Mouse (Mus musculus) testis, postnatal 10 days (tissue): ENCODE data around the gene Ankzf1.

Experiments used
- DNase-seq: peaks from one replicate; pipeline ENCODE4 v3.0.0; 2021; ENCODE audit warnings: low spot score

The Ankzf1 gene

GRCm38 (mm10) chr1:75191622-75192402 is at the start of gene Ankzf1, which contains the start of gene Atg9a:
TSS of gene Ankzf1 (plus strand) at chr1:75192151.
TSS of gene Atg9a (minus strand) at chr1:75192196.
- peak; percentile 91 for DNase-seq

GRCm38 (mm10) chr1:75142301-75143261 is 49.4 kb upstream of the Ankzf1 start, which contains the start of the genes Cnppd1 and Retreg2:
TSS of gene Cnppd1 (minus strand) at chr1:75142711.
TSS of gene Retreg2 (plus strand) at chr1:75142778.
- DNase-seq, result peak; percentile 97

DNA sequence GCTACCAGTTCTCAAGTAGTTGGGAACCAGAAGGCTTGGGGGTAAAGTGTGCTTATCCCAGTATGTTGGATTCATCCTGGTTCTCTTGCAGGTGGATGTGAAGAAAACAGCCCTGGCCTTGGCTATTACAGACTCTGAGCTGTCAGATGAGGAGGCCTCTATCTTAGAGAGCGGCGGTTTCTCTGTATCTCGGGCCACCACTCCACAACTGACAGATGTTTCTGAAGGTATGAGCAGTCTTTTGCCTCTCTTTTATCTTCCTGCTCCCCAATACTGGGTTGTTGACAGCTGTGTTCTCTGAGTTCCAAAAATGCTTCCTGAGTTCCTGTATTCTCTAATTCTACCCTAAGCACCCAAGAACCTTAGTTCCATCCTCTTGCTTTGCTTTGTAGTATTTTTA is 46.4 kb upstream of the Ankzf1 start:
- DNase-seq, result no peak

GRCm38 (mm10) chr1:75147411-75148135 is 44.4 kb upstream of the Ankzf1 start:
- DNase-seq, result no peak

GRCm38 (mm10) chr1:75148727-75149126 is 43.2 kb upstream of the Ankzf1 start:
- DNase-seq, result no peak

DNA sequence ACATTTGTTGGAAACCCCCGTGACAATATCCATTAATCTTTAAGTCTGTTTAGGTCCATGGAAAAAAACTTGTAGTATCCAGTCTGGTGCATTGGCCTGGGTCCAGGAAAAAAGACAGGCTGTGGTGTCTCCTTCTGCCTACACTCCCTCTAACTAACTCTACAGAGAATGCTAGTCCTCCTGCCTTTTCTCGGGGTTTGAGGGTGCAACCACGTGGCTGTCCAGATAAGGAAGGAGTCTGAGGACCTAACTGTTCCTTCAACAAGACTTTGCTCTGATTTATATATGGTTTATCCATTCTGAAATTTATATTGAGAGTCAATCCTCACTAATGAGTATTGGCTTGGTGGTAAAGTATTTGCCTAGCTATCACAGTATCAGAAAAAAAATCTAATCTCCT is 36.1 kb upstream of the Ankzf1 start:
- DNase-seq, result no peak

GRCm38 (mm10) chr1:75158990-75159389 is 33.0 kb upstream of the Ankzf1 start:
- no peak for DNase-seq

DNA sequence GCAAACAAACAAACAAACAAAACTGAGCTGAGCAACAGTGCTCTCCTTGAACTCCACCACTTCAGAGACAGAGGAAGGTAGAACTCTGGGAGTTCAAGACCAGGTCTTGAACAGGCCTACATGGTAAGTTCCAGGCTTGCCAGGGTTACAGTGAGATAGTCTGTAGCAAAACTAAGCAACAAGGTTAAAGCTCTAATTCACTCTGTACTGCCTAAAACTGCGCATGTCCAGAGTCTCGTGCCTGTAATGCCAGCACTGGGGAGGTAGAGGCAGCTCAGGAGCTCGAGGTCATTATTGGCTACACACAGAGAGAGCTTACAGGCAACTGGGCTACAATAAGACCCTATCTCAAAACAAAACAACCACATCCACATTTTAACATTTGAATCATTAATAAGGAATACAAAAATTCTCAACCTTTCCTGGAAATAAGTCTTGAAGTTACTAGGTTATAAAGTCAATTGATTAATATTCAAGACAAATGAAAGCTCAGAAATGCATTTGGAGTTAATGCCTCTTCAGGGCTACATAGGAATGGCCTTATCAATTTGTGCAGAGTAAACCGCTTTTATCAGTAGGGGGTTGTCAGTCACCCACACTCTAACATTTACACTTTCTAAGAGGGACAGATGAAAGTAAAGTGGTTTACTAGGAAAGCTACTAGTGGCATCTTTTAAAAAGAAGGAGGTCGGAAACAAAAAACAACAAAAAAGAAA is 32.3 kb upstream of the Ankzf1 start:
- DNase-seq, result no peak

DNA sequence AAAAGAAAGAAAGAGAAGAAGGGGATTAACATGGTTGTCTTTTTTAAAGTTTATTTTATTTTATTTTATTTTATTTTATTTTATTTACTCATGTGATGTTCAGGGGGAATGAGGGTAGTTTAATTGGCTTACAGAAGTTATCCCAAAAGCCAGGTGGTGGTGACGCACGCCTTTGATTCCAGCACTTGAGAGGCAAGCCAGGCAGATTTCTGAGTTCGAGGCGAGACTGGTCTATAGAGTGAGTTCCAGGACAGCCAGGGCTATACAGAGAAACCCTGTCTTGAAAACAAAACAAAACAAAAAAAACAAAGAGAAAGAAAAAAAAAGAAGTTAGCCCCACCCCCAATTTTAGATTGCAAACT is 31.7 kb upstream of the Ankzf1 start:
- no peak for DNase-seq

DNA sequence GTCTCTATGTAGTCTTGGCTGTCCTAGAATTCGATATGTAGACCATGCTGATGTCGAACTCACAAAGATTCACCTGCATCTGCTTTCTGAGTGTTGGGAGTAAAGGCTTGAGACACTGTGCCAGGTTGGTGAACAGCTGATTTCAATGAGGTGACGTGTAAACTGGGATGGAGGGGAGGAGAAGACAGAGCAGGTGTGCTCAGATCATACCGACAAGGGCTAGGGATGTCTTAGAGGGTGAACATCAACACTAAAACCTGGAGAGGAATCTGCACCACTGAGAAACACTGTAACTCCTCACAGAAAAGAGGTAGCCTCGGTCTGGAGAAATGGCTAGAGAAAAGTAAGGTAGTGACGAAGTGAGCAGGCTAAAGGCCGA is 23.9 kb upstream of the Ankzf1 start:
- DNase-seq, result no peak

DNA sequence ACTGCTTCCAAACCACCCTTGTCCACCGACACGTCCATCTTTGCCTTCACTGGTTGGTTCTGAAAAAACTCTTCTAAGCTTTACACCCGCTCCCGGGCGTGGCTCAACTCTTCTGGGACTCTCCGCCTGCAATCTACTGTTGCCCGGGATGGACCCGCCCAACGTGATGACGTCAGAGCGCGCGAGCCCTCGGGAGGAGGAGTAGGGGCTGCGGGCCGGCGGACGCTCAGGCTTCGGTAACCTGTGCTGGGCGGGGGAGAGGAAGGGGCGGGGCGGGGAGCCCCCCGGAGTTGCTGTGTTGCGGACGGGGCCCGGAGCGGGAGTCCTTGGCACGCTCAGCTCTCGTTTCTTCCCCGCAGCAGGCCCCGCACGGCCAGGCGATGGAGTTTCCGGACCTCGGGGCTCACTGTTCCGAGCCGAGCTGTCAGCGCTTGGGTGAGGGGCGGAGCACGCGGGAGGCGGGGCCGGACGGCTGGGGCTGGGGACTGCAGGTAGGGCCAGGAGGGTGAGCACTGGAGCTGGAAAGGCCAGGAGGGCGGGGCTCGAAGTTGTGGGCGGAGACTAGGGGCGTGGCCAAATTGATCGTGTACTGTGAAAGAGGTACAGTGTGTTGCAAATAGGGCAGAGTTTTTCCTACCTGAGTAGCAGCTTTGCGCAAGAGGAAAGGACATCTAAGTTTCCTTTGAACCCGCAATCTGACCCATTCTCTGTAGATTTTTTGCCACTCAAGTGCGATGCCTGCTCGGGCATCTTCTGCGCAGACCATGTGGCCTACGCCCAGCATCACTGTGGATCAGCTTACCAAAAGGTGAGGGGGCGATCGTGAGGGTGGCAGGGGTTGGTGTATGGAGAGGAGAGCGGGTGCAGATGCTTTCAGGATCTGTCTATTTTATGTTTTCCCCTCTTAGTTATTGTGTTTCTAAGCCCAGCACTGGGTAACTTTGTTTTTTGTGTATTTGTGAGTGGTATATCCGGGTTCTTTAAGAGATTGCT is 23.2 kb upstream of the Ankzf1 start, which contains the start of gene Zfand2b:
Gene Zfand2b (plus strand): TSS at position 175 of the 993 bp plus-strand sequence.
- peak; percentile 98 for DNase-seq

DNA sequence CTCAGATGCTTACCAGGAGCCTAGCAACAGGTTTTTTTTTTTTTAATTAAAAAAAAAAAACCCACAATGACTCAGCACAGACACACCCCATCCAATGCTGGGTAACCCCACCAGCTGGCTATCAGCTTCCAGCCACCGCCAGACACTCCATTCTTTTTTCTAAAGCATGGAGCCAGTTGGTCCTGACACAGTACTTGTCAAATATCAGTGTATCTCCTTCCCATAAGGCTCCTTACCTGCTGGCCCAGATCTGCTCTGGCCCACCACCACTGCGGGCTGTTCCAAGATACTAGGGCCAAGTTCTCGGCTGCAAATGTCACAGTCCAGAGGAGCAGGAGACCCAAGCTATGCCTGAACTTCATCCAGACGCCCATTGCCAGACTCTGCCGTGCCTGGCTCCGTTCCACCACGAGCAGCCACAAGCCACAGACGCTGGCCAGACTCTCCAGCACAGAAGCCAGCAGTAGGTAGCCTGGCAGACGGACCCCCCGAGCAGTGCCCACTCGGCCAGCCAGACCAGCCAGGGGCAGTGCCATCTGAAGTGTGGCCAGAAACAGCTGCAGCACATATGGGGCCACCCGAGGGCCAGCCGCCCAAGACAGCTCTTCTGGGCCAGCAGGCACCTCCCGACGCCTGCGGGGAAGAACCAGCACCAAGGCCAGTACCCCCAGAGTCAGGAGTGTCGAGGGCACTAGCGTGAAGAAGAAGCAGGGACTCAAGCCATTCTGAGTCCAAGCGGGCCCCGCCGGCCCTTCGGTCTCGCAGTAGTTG is 12.4 kb upstream of the Ankzf1 start:
- DNase-seq, result peak; percentile 64

- DNase-seq, result peak; percentile 93
Observed at GRCm38 (mm10) chr1:75180105-75180590, 11.8 kb upstream of the Ankzf1 start, which contains the start of gene Abcb6. TSS of gene Abcb6 (minus strand) at chr1:75180392.

GRCm38 (mm10) chr1:75180741-75181140 is 11.2 kb upstream of the Ankzf1 start:
- no peak for DNase-seq

DNA sequence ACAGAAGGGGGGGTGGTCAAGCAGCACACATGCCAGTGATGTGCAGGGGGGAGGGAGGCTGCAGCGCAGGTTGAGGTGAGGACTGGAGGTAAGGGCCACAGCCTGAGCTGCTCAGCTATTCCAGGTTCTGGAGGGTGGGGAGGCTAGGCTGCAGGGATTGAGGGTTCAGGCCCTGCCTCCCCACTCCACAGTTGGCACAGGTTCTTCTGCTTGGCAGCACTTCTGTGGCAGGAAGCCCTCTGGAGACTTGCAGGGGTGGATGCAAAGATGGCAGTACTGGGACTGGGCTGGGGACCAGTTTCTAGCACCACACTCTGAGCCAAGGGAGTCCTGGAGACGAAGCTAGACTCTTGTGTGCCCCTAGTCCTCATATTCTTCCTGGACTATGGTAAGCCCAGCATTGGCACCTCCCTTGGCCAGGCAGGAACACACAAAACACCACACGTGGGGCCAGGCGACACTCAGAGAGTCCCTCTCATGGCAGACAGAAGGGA is 10.5 kb upstream of the Ankzf1 start:
- DNase-seq, result no peak

- no peak for DNase-seq
Observed at GRCm38 (mm10) chr1:75182160-75182559, 9.8 kb upstream of the Ankzf1 start.

DNA sequence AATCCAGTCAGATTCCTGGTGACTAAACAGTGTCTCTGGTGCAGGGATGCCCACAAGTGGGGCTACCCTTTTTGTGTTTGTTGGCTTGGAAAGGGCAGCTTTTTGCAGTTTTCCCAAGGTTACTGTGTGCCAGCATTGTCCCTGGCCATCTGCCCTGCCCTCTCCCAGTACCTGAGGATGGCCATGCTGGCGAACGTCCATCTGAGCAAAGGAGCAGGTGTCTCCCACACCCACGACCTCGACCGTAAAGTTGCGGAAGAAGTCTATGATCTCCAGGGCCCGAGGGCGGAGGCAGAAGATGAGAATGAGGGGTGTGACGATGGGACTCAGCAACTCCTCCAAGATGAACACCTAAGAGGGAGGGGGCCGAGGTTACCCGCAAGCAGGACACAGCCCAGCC is 6.5 kb upstream of the Ankzf1 start:
- no peak for DNase-seq

DNA sequence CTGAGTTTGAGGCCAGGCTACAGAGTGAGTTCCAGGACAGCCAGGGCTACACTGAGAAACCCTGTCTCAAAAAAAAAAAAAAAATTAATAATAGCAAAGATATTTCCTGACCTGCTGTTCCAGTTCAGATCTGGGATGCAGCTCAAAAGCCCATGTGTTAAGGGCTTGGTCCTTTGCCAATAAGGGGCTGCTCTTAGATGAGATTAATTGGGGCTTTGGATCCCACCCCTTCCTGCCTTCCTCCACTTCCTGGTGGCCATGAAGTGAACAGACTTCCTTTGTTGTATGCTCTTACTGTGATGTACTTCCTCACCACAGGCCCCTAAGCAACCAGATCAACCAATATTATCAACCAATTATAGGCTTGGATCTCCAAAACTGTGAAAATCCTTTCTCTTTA is 4.8 kb upstream of the Ankzf1 start:
- no peak for DNase-seq

- DNase-seq, result no peak
Observed at GRCm38 (mm10) chr1:75187914-75188483, 4.0 kb upstream of the Ankzf1 start.
